Mouse (Mus musculus): ENCODE data around the gene Wnt7b.

The Wnt7b gene

DNA sequence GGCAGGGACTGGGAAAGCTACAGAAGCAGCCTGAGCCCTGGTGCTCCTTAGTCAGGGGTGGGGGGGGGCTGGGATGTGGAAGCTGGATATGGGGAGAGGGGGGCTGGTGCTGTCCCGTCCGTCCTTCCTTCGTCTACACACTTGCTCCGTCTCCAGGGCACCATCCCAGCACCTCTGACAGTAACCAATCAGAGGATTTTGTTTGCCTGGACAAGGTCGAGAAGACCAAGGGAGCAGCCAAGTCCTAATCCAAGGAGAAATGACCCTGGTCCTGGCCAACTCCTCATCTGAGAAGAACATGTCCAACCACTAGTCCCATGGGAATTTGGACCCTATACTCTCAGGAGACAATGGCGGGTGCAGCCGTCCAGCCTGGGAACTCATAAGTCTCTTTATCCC, 18.4 kb upstream of the Wnt7b start:
- peak; percentile 99 for DNase-seq

DNA sequence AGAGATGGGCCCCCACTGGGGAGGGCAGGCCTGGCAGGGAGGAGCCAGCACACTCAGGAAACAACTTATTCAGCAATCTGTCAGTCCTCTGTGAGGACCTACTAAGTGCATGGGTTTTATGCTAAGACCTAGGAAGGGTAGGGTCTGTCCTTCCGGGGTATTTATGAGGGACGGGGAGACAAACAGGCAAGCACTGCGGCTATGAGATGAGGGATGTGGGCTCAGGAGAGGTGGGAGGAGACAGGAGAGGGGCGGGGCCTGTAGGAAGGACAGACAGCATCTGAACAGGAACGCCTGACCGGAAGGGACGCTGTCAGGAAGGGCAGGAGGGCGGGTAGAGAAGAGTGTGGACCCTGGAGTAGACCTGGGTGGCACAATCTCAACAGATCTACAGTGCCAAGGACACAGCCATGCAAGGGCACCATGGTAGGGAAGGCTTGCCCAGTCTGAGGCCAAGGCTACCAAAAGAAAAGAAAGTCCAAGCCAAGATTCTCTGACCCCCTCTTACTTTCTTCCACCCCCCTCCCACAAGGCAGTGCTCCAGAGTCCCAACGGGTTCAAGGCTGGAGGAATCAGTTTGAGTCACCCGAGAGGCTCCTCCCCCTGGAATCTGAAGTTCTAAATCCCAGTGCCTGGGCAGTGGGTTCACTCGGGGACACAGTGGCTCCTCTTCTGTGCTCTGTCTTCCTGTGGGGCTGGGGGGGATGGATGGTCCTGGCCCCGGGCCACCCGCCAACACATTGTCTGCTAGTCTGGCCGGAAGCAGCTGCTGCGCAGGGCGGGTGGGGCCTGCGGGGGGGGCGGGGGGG, 17.8 kb upstream of the Wnt7b start:
- DNase-seq, result peak; percentile 100

GRCm38 (mm10) chr15:85598984-85599886, 17.0 kb upstream of the Wnt7b start:
- peak; percentile 98 for DNase-seq

GRCm38 (mm10) chr15:85598443-85598842, 16.2 kb upstream of the Wnt7b start:
- DNase-seq, result peak; percentile 91

GRCm38 (mm10) chr15:85597403-85597802, 15.1 kb upstream of the Wnt7b start:
- no peak for DNase-seq

- no peak for DNase-seq
Measured at GRCm38 (mm10) chr15:85592674-85593073, 10.4 kb upstream of the Wnt7b start.

GRCm38 (mm10) chr15:85590831-85591230, 8.6 kb upstream of the Wnt7b start:
- DNase-seq, result no peak

- DNase-seq, result no peak
Measured at GRCm38 (mm10) chr15:85583504-85583903, 1.2 kb upstream of the Wnt7b start.

DNA sequence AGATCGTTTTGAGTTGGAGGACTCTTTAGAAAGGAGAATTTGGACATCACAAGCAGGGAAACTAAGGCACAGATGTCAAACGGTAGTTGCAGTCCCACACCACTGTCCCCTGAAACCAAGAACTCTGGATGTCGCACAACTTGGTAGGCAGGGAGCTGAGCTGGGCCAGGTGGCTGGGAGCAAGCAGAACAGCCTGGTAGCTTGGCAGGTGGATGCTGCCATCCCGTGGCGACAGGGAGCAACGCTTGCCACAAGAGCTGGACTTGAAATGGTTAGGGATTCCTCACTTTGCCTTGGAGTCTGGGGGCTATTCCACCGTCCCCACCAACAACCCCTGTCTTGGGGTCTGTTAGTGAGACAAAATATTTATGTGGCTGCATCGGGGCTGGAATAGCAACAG, 751 bp upstream of the Wnt7b start:
- no peak for DNase-seq

DNA sequence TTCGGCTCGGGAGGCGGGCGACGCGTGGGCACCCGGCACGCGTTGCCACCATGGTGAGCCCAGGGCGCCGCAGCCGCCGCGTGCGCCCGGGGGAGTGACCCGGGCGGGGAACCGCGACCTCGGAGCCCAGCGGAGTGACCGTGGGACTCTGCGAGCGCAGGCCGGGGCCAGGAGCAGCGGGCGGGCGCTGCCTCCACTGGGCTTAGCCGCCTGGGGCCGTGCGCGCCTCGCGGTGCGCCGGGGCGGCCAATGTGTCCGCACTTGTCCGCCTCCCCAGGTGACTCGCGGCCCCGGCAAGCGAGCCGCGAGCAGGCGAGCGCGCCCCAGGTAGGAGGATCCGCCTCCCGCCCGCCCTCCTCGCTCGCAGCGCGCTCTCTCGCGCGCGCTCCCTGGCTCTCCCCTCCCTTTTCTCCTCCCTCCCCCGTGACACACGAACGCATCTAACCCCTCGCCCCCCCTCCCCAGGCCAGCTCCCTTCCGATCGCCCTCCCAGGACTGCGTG, 659 bp downstream of the Wnt7b start:
- no peak for DNase-seq

DNA sequence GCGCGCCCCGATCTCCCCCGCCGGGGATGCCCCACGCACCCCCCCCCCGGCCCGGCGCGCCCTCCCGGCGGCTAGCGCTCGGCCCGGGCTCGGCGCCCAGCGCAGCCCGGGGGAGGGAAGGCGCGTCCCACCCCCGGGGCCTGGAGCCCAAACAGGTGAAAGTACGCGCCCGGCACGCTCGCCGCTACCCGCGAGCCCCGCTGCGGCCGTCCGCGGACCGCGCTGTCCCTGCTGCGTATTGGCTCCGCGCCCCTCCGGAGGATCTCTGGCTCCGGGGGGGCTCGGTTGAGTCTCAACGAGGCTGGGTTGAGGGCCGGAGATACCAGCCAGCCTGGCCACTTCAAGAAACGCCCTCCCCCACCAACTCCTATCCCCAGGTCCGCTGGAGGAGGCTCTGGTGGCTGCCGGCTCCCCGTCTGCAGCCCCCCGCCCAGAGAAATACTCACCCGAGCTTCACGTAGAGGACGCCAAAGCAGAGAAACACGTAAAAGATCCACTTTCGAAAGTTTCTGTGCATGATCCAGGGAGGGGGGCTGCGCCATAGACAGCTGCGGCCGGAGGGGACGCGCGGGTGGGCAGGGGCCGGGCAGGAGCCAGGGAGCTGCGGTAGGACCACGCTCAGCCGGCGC, 1.2 kb downstream of the Wnt7b start:
- DNase-seq, result no peak

GRCm38 (mm10) chr15:85580483-85580882, 1.8 kb downstream of the Wnt7b start:
- no peak for DNase-seq

GRCm38 (mm10) chr15:85577583-85578460, 4.5 kb downstream of the Wnt7b start:
- DNase-seq, result no peak

GRCm38 (mm10) chr15:85576511-85577440, 5.5 kb downstream of the Wnt7b start:
- no peak for DNase-seq

- no peak for DNase-seq
Measured at GRCm38 (mm10) chr15:85576110-85576509, 6.2 kb downstream of the Wnt7b start.

- no peak for DNase-seq
Measured at GRCm38 (mm10) chr15:85574558-85574957, 7.7 kb downstream of the Wnt7b start.

- no peak for DNase-seq
Measured at GRCm38 (mm10) chr15:85574086-85574485, 8.2 kb downstream of the Wnt7b start.

GRCm38 (mm10) chr15:85572619-85573254, 9.5 kb downstream of the Wnt7b start:
- DNase-seq, result no peak

DNA sequence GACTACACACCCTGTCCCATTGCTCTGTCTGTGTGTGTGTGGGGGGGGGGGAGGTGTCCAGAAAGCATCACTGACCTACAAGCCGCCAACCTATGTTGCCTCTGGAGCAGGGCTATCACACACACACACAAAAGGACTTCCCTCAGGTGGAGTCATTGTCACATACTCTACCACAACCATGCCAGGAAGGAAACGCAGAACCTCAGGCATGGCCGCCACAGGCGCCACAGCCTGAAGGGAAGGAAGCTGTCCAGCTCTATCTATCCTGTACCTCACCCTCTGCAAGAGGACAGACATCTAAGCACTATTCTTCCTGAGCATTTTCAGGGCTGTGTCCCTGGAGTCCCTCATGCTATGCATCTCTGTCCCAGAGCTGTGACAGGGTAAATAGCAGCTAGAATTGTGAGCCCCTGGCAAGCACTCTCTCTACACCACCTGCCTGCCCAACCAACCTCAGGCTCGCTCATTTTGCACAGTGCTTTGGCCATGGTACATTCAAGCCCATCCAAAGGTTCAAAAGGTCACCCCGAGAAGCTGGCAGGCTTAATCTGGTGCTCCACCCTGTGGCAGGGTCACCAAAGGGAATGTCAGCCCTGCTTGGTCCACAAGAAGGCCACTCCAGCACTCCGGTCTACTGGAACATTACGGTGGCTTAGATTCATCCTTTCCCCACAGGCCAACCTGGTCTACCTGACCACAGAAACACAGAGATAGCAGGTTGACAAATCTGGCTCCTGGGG, 12.1 kb downstream of the Wnt7b start:
- DNase-seq, result no peak

Data from heart, adult 11 months (tissue).